Mouse (Mus musculus) kidney, embryonic 14.5 days (tissue): ENCODE data around the gene Fastkd5. TPM values are rescaled to one million over a fixed set of nuclear protein-coding genes. Genes with fewer than 3 reads are reported as not detected.

Experiments used
- polyA plus RNA-seq: library from polyadenylated mRNA; unstranded; fragments of >200 nt; fragmentation: Nextera tagmentation; extraction: Ambion mirVana; gene quantifications from 2 replicates; pipeline ENCODE4 v1.2.1, GENCODE M21; 2014

The Fastkd5 gene
- polyA plus RNA-seq, 1 experiment from 2014 or later, result 22.5 TPM

Other genes starting within 250 kb of the Fastkd5 start
- gene Cpxm1, start 232.5 kb downstream of the Fastkd5 start, polyA plus RNA-seq, result 51.6 and 63.8 TPM in 2 replicates
- gene Gm28372, start 224.8 kb downstream of the Fastkd5 start, polyA plus RNA-seq, result not detected in 2 replicates
- gene 1700020A23Rik, start 224.8 kb downstream of the Fastkd5 start, polyA plus RNA-seq, result 0.40 TPM in 1 of 2 replicates, not detected in the other
- not detected in 2 replicates for gene Tmem239, start 223.5 kb downstream of the Fastkd5 start, polyA plus RNA-seq
- 72.3 and 79.2 TPM in 2 replicates for gene Vps16, start 205.7 kb downstream of the Fastkd5 start, polyA plus RNA-seq
- 13.0 and 15.0 TPM in 2 replicates for gene Pced1a, start 205.3 kb downstream of the Fastkd5 start, polyA plus RNA-seq
- 64.3 and 107 TPM in 2 replicates for gene Ptpra, start 179.7 kb downstream of the Fastkd5 start, polyA plus RNA-seq
- 99.1 and 111 TPM in 2 replicates for gene Mrps26, start 66.3 kb downstream of the Fastkd5 start, polyA plus RNA-seq
- not detected in 2 replicates for gene Oxt, start 53.9 kb downstream of the Fastkd5 start, polyA plus RNA-seq
- not detected in 2 replicates for gene Avp, start 47.5 kb downstream of the Fastkd5 start, polyA plus RNA-seq
- 13.0 and 16.2 TPM in 2 replicates for gene Ubox5, start within 50 bp of the Fastkd5 start, polyA plus RNA-seq
- gene Lzts3, start 12.8 kb upstream of the Fastkd5 start, polyA plus RNA-seq, result 3.7 and 4.7 TPM in 2 replicates
- 53.5 and 55.2 TPM in 2 replicates for gene Ddrgk1, start 34.6 kb upstream of the Fastkd5 start, polyA plus RNA-seq
- 120 and 121 TPM in 2 replicates for gene Itpa, start 37.6 kb upstream of the Fastkd5 start, polyA plus RNA-seq
- 1.1 and 1.6 TPM in 2 replicates for gene Slc4a11, start 67.5 kb upstream of the Fastkd5 start, polyA plus RNA-seq